Mouse (Mus musculus): Measurements from ENCODE around the gene Pip4k2c.
"Not testable (repeated sequence)": the region's sequence is repeated elsewhere in the genome, so short reads cannot be mapped to it uniquely, and the experiment has no call there.

DNA sequence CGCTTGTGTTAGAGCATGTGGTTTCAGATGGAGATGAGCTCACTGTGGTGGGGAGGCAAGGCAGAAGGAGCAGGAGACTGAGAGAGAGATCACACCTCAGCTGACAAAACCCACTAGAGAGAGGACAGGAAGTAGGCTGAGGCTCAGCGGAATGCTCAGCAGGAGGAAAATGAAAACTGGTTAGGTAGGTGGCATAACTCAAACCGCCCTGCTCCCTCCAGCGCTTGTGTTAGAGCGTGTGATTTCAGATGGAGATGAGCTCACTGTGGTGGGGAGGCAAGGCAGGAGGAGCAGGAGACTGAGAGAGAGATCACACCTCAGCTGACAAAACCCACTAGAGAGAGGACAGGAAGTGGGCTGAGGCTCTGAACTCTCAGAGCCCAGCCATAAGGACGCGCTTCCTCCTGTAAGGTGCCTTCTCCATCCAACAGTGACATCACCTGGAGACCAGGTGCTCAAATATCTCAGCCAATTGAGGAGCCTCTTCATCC lies 48.6 kb downstream of the Pip4k2c start:
- TF ChIP-seq POLR2A (IDR thresholded peaks at IDR 0.05; ENCODE audit: insufficient read length, low read depth); MAX (IDR thresholded peaks at IDR 0.05; ENCODE audit: low read depth); POLR2AphosphoS2 (IDR thresholded peaks at IDR 0.05; ENCODE audit: insufficient read length, low read depth); MYOD1 (IDR thresholded peaks at IDR 0.05; ENCODE audit: control insufficient read depth in 1 of 3, insufficient read length in 2 of 3, low read depth in 2 of 3); SRF (IDR thresholded peaks at IDR 0.05; ENCODE audit: control insufficient read depth, insufficient read length, low read depth); REST (IDR thresholded peaks at IDR 0.05; ENCODE audit: insufficient read depth, insufficient read length); CEBPB (IDR thresholded peaks at IDR 0.05; ENCODE audit: insufficient read depth, poor library complexity, severe bottlenecking); E2F4 (IDR thresholded peaks at IDR 0.05; ENCODE audit: insufficient read depth): not testable (repeated sequence)
